Mouse (Mus musculus) ovary, postnatal 14 days (tissue): ENCODE data around the gene Fbxw22.
"Not testable (repeated sequence)": the region's sequence is repeated elsewhere in the genome, so short reads cannot be mapped to it uniquely, and the experiment has no call there.

Experiments
- DNase-seq: peaks from one replicate; pipeline ENCODE4 v3.0.0; 2022; ENCODE audit warnings: low spot score

Gene Fbxw22

GRCm38 (mm10) chr9:109404196-109404595, at the start of gene Fbxw22:
Fbxw22 (minus strand) TSS chr9:109404296.
- DNase-seq: not testable (repeated sequence)

- DNase-seq: no peak
These were observed 44.9 kb upstream of the Fbxw22 start, which contains the start of gene Fbxw16 for GRCm38 (mm10) chr9:109449040-109449439. Fbxw16 (minus strand) TSS chr9:109449140.

- no peak for DNase-seq
These were observed 28.9 kb upstream of the Fbxw22 start for GRCm38 (mm10) chr9:109432956-109433355.

- not testable (repeated sequence) for DNase-seq
These were observed 64.5 kb downstream of the Fbxw22 start, which contains the start of gene Fbxw28 for GRCm38 (mm10) chr9:109339559-109339958. Fbxw28 (minus strand) TSS chr9:109339659.
